Comparison of ENCODE assay signal across 31 mouse cellular contexts in genomic region chr19:34532061-34532751, GRCm38 (mm10). TPM values are rescaled to one million over a fixed set of nuclear protein-coding genes. Genes with fewer than 3 reads are reported as not detected.
"Had no signal": no experiment of that assay in that cellular context is flagged by ENCODE, and none has a peak within 500 bp of the region (broad histone marks: within the 10 kb centered on the region; RNA-seq: fewer than 3 reads in every experiment).

No protein-coding gene starts in this region.

- H3K4me3 ChIP-seq: embryonic facial prominence, embryonic 10.5 days; embryonic facial prominence, embryonic 12.5 days; embryonic facial prominence, embryonic 13.5 days; embryonic facial prominence, embryonic 15.5 days; erythroblast, embryonic 14.5 days; forebrain, embryonic 10.5 days; forebrain, embryonic 12.5 days; forebrain, embryonic 13.5 days; forebrain, embryonic 15.5 days; gastrocnemius, adult 2 months had no signal

- H3K4me1 ChIP-seq: embryonic facial prominence, embryonic 10.5 days; embryonic facial prominence, embryonic 12.5 days; embryonic facial prominence, embryonic 13.5 days; embryonic facial prominence, embryonic 15.5 days; forebrain, embryonic 12.5 days; forebrain, embryonic 13.5 days; forebrain, embryonic 15.5 days had no signal

- H3K27ac ChIP-seq: embryonic facial prominence, embryonic 10.5 days; embryonic facial prominence, embryonic 12.5 days; embryonic facial prominence, embryonic 13.5 days; embryonic facial prominence, embryonic 15.5 days; forebrain, embryonic 10.5 days; forebrain, embryonic 12.5 days; forebrain, embryonic 13.5 days; forebrain, embryonic 15.5 days; gastrocnemius, adult 2 months had no signal

- ATAC-seq: forebrain, embryonic 13.5 days; forebrain, embryonic 14.5 days; forebrain, embryonic 15.5 days; forebrain, embryonic 16.5 days; forebrain, postnatal 0 days had no signal

- H3K27me3 ChIP-seq: embryonic facial prominence, embryonic 12.5 days; embryonic facial prominence, embryonic 13.5 days; embryonic facial prominence, embryonic 15.5 days; forebrain, embryonic 12.5 days; forebrain, embryonic 13.5 days; forebrain, embryonic 15.5 days had no signal

- H3K4me2 ChIP-seq: embryonic facial prominence, embryonic 12.5 days; embryonic facial prominence, embryonic 13.5 days; embryonic facial prominence, embryonic 15.5 days; forebrain, embryonic 12.5 days; forebrain, embryonic 13.5 days; forebrain, embryonic 15.5 days had no signal

- H3K36me3 ChIP-seq: embryonic facial prominence, embryonic 10.5 days; embryonic facial prominence, embryonic 12.5 days; embryonic facial prominence, embryonic 13.5 days; embryonic facial prominence, embryonic 15.5 days; forebrain, embryonic 10.5 days; forebrain, embryonic 12.5 days; forebrain, embryonic 15.5 days had no signal

- DNase-seq: cerebellum, adult 18-20 months; cerebellum, adult 2 months; cerebellum, adult 8-10 months; cerebellum, adult 9-10 months; cerebellum, adult 9-11 months; cerebellum, postnatal 10 days; cerebellum, postnatal 14 days; cerebellum, postnatal 25 days; cerebellum, postnatal 36 days; embryo, embryonic 11 days; forebrain, postnatal 0 days; gastrocnemius, adult 2 months; gastrocnemius, postnatal 10 days; gastrocnemius, postnatal 14 days; gastrocnemius, postnatal 25 days; gastrocnemius, postnatal 36 days; heart, adult 11 months had no signal

- H3K9ac ChIP-seq: embryonic facial prominence, embryonic 12.5 days; embryonic facial prominence, embryonic 13.5 days; embryonic facial prominence, embryonic 15.5 days; forebrain, embryonic 12.5 days; forebrain, embryonic 13.5 days; forebrain, embryonic 15.5 days; forebrain, postnatal 0 days had no signal

- H3K9me3 ChIP-seq: embryonic facial prominence, embryonic 12.5 days; embryonic facial prominence, embryonic 13.5 days; embryonic facial prominence, embryonic 15.5 days; forebrain, embryonic 10.5 days; forebrain, embryonic 12.5 days; forebrain, embryonic 13.5 days; forebrain, embryonic 15.5 days had no signal

RNA-seq across cellular contexts. Expression of gene Ifit3, which starts 51.1 kb away (rescaled TPM):
- polyA plus RNA-seq: erythroblast, embryonic 14.5 days had no signal

RNA-seq across cellular contexts. Expression of gene Ch25h, which starts 57.2 kb away (rescaled TPM):
- total RNA-seq: gastrocnemius, adult 18-20 months; gastrocnemius, adult 2 months; gastrocnemius, adult 8-10 months; gastrocnemius, postnatal 14 days; gastrocnemius, postnatal 25 days; gastrocnemius, postnatal 36 days; granulocyte monocyte progenitor cell, adult 5-6 weeks had no signal
- polyA plus RNA-seq: erythroblast, embryonic 14.5 days had no signal
